Mouse (Mus musculus) E14TG2a.4 (cell line): Measurements from ENCODE around the gene Ncoa5.

Source experiments
- CTCF ChIP-seq: conservative IDR thresholded peaks from 2 replicates; pipeline ENCODE4 v1.5.1; 2014; ENCODE audit warnings: low read length
- NANOG ChIP-seq: IDR thresholded peaks from 2 replicates; pipeline ENCODE4 v1.6.1; 2014; ENCODE audit warnings: borderline replicate concordance, low read length, mixed read lengths
- POU5F1 ChIP-seq: IDR thresholded peaks from 2 replicates; pipeline ENCODE4 v1.6.1; 2014; ENCODE audit warnings: low read length, borderline replicate concordance

DNA sequence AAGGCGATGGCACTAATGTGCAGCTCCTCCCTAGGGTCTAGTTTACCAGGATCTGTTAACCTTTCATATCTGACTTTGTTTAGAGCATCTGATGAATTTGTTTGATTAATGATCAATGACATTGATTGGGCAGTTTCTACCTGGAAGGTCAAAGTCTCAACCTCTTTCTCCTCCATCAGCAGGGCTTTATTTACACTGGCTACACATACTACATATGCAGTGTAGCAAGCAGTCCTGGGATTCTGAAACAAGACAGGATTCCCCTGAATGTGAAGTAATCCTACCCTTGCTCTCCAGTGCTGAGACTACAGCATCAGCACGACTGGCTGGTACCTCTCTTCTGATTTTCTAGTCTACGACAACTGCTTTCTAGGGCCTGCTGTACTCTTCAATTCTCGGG lies 27.9 kb downstream of the Ncoa5 start:
- no peak for TF ChIP-seq CTCF
- no peak for TF ChIP-seq POU5F1
- no peak for TF ChIP-seq NANOG
